Mouse (Mus musculus) megakaryocyte, embryonic 14.5 days (primary cell): Measurements from ENCODE around the gene Ltbp4.

Experiments
- FLI1 ChIP-seq: IDR thresholded peaks from 2 replicates; pipeline ENCODE4 v1.6.1; 2012; ENCODE audit warnings: low read length, inconsistent platforms, mixed read lengths
- GATA1 ChIP-seq: IDR thresholded peaks from 3 replicates; pipeline ENCODE4 v1.6.1; 2012; ENCODE audit warnings: mixed read lengths, low read length, inconsistent platforms, borderline replicate concordance

DNA sequence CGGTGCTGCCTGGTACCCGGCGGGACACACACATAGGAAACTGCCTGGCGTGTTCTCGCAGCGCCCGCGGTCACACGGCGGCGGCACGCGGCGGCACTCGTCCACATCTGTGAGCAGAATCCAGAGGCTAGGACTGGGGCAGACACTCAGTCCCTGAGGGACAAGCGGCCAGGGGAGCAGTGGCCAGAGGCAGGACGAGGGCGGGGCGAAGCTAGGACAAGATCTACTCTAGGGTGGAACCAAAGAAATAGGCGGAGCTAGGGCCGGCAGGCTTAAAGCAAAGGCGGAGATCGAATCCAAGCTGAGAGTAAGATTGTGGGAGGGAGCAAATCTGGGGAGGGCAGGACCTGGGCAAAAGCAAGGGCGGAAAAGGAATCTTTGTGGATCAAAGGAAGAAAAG lies 11.8 kb downstream of the Ltbp4 start:
- TF ChIP-seq GATA1 (no peak), FLI1 (no peak)
